Mouse (Mus musculus): ENCODE measurements around the gene G430095P16Rik. TPM values are rescaled to one million over a fixed set of nuclear protein-coding genes. Genes with fewer than 3 reads are reported as not detected.
A peak's percentile ranks its signal among the peaks of the same experiment; 100 is the strongest.

The G430095P16Rik gene
- polyA plus RNA-seq, 1 experiment from 2014 or later: 2.5 TPM

GRCm38 (mm10) chr8:84730541-84731370 is 7.9 kb downstream of the G430095P16Rik start:
- Histone ChIP-seq H3K9me3 (replicated peaks; ENCODE audit: low read length) (no peaks in the 10 kb centered on the region), H3K27ac (no peak overlapping the region; the same call in 1 of the 2 replicates), H3K4me2 (ENCODE audit: low read length) (no peak overlapping the region), H3K4me1 (replicated peaks; ENCODE audit: insufficient read depth, low read length) (peaks cover 32% of the 10 kb centered on the region), H3K4me3 (replicated peaks; ENCODE audit: low read depth, low read length) (no peak overlapping the region), H3K36me3 (ENCODE audit: insufficient read depth, low read length) (no peaks in the 10 kb centered on the region), H3K27me3 (ENCODE audit: insufficient read depth, low read length) (no peaks in the 10 kb centered on the region), H3K9ac (ENCODE audit: low read depth, low read length) (no peak overlapping the region)
- TF ChIP-seq CTCF (IDR thresholded peaks at IDR 0.05; ENCODE audit: low read depth): no peak
- WGBS: 46% methylated on average over 9 of the region's 9 CpGs
- ATAC-seq (replicated peaks; ENCODE audit: low FRiP score, low read depth) (no peak), DNase-seq (ENCODE audit: low spot score) (no peak)

DNA sequence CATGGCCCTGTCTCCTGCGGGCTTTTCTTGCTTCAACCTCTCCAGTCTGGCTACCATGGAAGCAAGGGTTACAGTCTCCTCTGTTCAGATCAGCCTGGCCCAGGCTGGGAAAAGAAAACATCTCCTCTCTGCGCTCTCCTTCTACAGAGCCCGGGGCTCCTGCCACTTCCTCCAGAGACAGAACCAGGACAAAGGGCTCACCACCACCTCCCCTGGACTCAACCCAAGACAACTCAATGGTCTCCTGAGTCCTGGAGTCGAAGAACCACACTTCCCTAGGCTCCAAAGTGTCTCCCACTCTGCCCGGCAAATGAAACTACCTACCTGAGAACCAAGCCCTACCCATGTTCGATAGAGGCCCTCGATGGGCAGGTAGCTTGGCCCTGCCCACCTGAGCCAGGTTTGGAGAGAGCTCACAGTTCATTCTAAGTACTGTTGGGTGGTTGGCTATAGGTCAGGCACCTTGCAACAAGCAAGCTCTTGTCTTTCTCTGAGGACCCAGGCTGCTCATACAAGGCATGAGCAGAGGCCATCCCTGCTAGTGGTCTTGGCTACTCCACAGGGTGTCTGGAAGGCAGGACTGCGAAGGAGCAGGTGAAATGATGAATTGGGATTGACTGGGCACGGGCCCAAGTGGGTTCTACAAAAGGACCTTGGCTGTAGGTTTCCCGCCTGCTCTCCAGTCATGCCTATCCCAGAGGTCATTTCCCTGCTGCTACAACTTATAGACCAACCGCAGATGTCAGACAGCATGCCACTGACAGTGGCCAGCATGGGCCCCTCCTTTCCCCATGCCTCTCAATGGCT is 8.8 kb downstream of the G430095P16Rik start:
- Histone ChIP-seq H3K4me2 (ENCODE audit: low read length) (no peak overlapping the region), H3K9me3 (replicated peaks; ENCODE audit: low read length) (no peaks in the 10 kb centered on the region), H3K36me3 (ENCODE audit: insufficient read depth, low read length) (no peaks in the 10 kb centered on the region), H3K27me3 (ENCODE audit: insufficient read depth, low read length) (no peaks in the 10 kb centered on the region), H3K4me1 (replicated peaks; ENCODE audit: insufficient read depth, low read length) (peaks cover 32% of the 10 kb centered on the region), H3K9ac (ENCODE audit: low read depth, low read length) (no peak overlapping the region), H3K27ac (no peak overlapping the region), H3K4me3 (replicated peaks; ENCODE audit: low read depth, low read length) (no peak overlapping the region)
- 61% methylated on average over 11 of the region's 11 CpGs for WGBS
- TF ChIP-seq CTCF (IDR thresholded peaks at IDR 0.05; ENCODE audit: low read depth): no peak
- ATAC-seq (replicated peaks; ENCODE audit: low FRiP score, low read depth): no peak
- no peak for DNase-seq (ENCODE audit: low spot score)

DNA sequence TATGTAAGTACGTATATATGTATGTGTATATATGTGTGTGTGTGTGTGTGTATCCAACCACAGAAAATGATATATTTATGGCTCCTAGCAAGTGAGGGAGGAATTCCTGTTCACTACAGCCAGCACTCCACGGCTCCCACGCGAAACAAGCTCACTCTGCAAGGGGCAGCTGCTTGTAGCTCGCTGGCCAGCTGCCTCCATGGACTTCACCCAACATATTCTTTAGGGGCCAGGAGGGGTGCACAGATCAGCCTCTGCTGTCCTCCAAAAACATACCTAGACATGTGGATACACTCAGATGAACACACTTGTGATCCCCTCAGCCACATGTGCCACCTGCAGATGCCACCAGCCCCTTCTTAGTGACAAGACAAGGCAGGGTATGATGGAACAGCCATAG is 9.7 kb downstream of the G430095P16Rik start:
- H3K9ac ChIP-seq (ENCODE audit: low read depth, low read length): no peak overlapping the region
- DNase-seq (ENCODE audit: low spot score) (no peak), ATAC-seq (replicated peaks; ENCODE audit: low FRiP score, low read depth) (no peak)
- no peaks in the 10 kb centered on the region for H3K27me3 ChIP-seq (ENCODE audit: insufficient read depth, low read length)
- H3K4me2 ChIP-seq (ENCODE audit: low read length): no peak overlapping the region
- H3K27ac ChIP-seq: no peak overlapping the region
- TF ChIP-seq CTCF (IDR thresholded peaks at IDR 0.05; ENCODE audit: low read depth): no peak
- WGBS: 29% methylated on average over 5 of the region's 5 CpGs
- H3K9me3 ChIP-seq (replicated peaks; ENCODE audit: low read length): no peaks in the 10 kb centered on the region
- H3K4me3 ChIP-seq (replicated peaks; ENCODE audit: low read depth, low read length): no peak overlapping the region
- no peaks in the 10 kb centered on the region for H3K36me3 ChIP-seq (ENCODE audit: insufficient read depth, low read length)
- peaks cover 32% of the 10 kb centered on the region for H3K4me1 ChIP-seq (replicated peaks; ENCODE audit: insufficient read depth, low read length)

GRCm38 (mm10) chr8:84732996-84733395 is 10.2 kb downstream of the G430095P16Rik start:
- peak; percentile 30; the same call in 1 of the 2 replicates for ATAC-seq (replicated peaks; ENCODE audit: low FRiP score, low read depth)
- peak; percentile 76 for DNase-seq (ENCODE audit: low spot score)
- Histone ChIP-seq H3K4me3 (replicated peaks; ENCODE audit: low read depth, low read length) (no peak overlapping the region), H3K27ac (no peak overlapping the region), H3K9ac (ENCODE audit: low read depth, low read length) (no peak overlapping the region), H3K27me3 (ENCODE audit: insufficient read depth, low read length) (no peaks in the 10 kb centered on the region), H3K4me2 (ENCODE audit: low read length) (no peak overlapping the region), H3K36me3 (ENCODE audit: insufficient read depth, low read length) (no peaks in the 10 kb centered on the region), H3K9me3 (replicated peaks; ENCODE audit: low read length) (no peaks in the 10 kb centered on the region), H3K4me1 (replicated peaks; ENCODE audit: insufficient read depth, low read length) (peaks cover 36% of the 10 kb centered on the region)
- 30% methylated on average over 6 of the region's 6 CpGs for WGBS
- no peak for TF ChIP-seq CTCF (IDR thresholded peaks at IDR 0.05; ENCODE audit: low read depth)

DNA sequence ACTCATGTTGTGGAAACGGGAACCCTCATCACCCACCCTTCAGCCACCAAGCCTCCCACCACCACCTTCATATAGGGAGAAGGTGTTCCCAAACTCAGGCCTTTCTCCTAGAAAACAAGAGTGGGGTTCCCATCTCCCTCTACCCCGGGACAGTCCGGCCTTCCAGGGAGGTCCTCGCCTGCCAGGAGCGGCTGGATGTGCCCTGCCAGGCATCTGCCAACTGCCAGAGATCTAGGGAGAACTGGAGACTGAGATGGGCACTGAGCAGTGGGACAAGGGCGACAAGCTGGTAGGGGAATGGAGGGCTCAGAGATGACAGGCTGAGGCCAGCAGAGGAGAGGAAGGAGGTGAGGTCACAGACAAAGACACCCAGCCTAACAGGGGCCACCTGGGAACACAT is 11.2 kb downstream of the G430095P16Rik start:
- Histone ChIP-seq H3K27ac (no peak overlapping the region), H3K4me2 (ENCODE audit: low read length) (no peak overlapping the region), H3K4me1 (replicated peaks; ENCODE audit: insufficient read depth, low read length) (peaks cover 36% of the 10 kb centered on the region), H3K27me3 (ENCODE audit: insufficient read depth, low read length) (no peaks in the 10 kb centered on the region), H3K9ac (ENCODE audit: low read depth, low read length) (no peak overlapping the region), H3K4me3 (replicated peaks; ENCODE audit: low read depth, low read length) (no peak overlapping the region), H3K9me3 (replicated peaks; ENCODE audit: low read length) (no peaks in the 10 kb centered on the region), H3K36me3 (ENCODE audit: insufficient read depth, low read length) (no peaks in the 10 kb centered on the region)
- no peak for TF ChIP-seq CTCF (IDR thresholded peaks at IDR 0.05; ENCODE audit: low read depth)
- DNase-seq (ENCODE audit: low spot score) (no peak), ATAC-seq (replicated peaks; ENCODE audit: low FRiP score, low read depth) (no peak)
- WGBS: 92% methylated on average over 6 of the region's 6 CpGs

- no peak overlapping the region for H3K4me3 ChIP-seq (replicated peaks; ENCODE audit: low read depth, low read length)
- H3K9ac ChIP-seq (ENCODE audit: low read depth, low read length): no peak overlapping the region
- H3K27me3 ChIP-seq (ENCODE audit: insufficient read depth, low read length): no peaks in the 10 kb centered on the region
- no peaks in the 10 kb centered on the region for H3K36me3 ChIP-seq (ENCODE audit: insufficient read depth, low read length)
- ATAC-seq (replicated peaks; ENCODE audit: low FRiP score, low read depth) (no peak), DNase-seq (ENCODE audit: low spot score) (no peak)
- H3K4me1 ChIP-seq (replicated peaks; ENCODE audit: insufficient read depth, low read length): peaks cover 36% of the 10 kb centered on the region
- no peaks in the 10 kb centered on the region for H3K9me3 ChIP-seq (replicated peaks; ENCODE audit: low read length)
- 78% methylated on average over 2 of the region's 2 CpGs for WGBS
- no peak overlapping the region for H3K4me2 ChIP-seq (ENCODE audit: low read length)
- H3K27ac ChIP-seq: no peak overlapping the region
- TF ChIP-seq CTCF (IDR thresholded peaks at IDR 0.05; ENCODE audit: low read depth): no peak
Measured at GRCm38 (mm10) chr8:84734680-84735079, 11.9 kb downstream of the G430095P16Rik start.
